Mouse (Mus musculus) heart, postnatal 0 days (tissue): ENCODE results near the gene Znrf3.

Experiments used
- CTCF ChIP-seq: IDR thresholded peaks from 2 replicates; pipeline ENCODE4 v1.5.1; 2016; ENCODE audit warnings: antibody characterized with exemption, control low read depth, low read depth
- EP300 ChIP-seq: IDR thresholded peaks from 2 replicates; pipeline ENCODE4 v1.6.1; 2016; ENCODE audit warnings: antibody characterized with exemption, low read depth

- TF ChIP-seq CTCF (no peak), EP300 (no peak)
Observed at GRCm38 (mm10) chr11:5336852-5337251, 107.8 kb downstream of the Znrf3 start.
